Mouse (Mus musculus): ENCODE data around the gene Gpr149. TPM values are rescaled to one million over a fixed set of nuclear protein-coding genes. Genes with fewer than 3 reads are reported as not detected.

Gene Gpr149
- polyA plus RNA-seq, 1 experiment from 2014 or later, result not detected

DNA sequence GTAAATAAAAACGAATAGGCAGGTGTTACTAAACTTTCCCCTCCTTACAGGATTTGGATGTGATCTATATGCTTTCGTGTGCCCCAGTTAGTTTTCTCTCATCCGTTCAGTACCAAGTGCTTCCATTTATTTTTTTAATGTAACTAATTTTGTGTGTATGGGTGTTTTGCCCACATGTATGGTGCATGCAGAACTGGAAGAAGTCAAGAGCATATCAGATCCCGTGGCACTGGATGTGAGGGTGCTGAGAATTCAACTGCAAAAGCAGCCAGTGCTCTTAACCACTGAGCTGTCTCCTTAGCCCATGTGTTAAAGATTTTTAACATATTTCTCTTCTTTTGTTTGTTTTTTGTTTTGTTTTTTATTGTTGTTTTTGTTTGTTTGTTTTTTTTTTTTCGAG, 77.3 kb downstream of the Gpr149 start:
- Histone ChIP-seq H3K9ac (ENCODE audit: low read depth, low read length) (no peak overlapping the region), H3K4me2 (replicated peaks; ENCODE audit: low read depth, low read length) (no peak overlapping the region), H3K4me3 (ENCODE audit: low read length) (no peak overlapping the region), H3K27ac (ENCODE audit: low read depth, low read length) (no peak overlapping the region), H3K9me3 (ENCODE audit: control insufficient read depth, low read length) (no peaks in the 10 kb centered on the region), H3K4me1 (ENCODE audit: control insufficient read depth, insufficient read depth, low read length) (no peaks in the 10 kb centered on the region), H3K36me3 (ENCODE audit: control insufficient read depth, insufficient read depth, low read length) (no peaks in the 10 kb centered on the region), H3K27me3 (ENCODE audit: control insufficient read depth, insufficient read depth, low read length) (no peaks in the 10 kb centered on the region)
- WGBS, result 76% methylated on average over 5 of the region's 5 CpGs
- no peak for ATAC-seq (ENCODE audit: low FRiP score, low TSS enrichment)

DNA sequence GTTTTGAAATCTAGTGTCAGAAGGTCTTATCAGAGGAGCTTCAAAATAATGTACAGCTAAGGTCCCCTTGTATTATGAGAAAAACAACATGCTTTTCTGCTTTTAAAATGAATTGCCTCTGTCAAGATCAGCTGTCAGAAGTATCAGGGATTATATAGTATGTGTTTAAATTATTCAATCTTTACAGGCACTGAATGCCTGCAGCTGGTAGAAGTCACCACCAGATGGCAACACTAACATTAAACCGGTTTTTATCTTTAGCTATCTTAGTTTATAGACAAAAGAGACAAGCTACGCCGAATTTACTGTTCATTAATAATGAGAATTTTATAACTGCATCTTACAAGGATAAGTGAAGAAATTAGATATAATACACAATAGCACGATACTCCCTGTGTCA, 77.8 kb downstream of the Gpr149 start:
- Histone ChIP-seq H3K27me3 (ENCODE audit: control insufficient read depth, insufficient read depth, low read length) (no peaks in the 10 kb centered on the region), H3K9ac (ENCODE audit: low read depth, low read length) (no peak overlapping the region), H3K4me2 (replicated peaks; ENCODE audit: low read depth, low read length) (no peak overlapping the region), H3K36me3 (ENCODE audit: control insufficient read depth, insufficient read depth, low read length) (no peaks in the 10 kb centered on the region), H3K4me1 (ENCODE audit: control insufficient read depth, insufficient read depth, low read length) (no peaks in the 10 kb centered on the region), H3K4me3 (ENCODE audit: low read length) (no peak overlapping the region), H3K9me3 (ENCODE audit: control insufficient read depth, low read length) (no peaks in the 10 kb centered on the region), H3K27ac (ENCODE audit: low read depth, low read length) (no peak overlapping the region)
- WGBS, result 49% methylated on average over 4 of the region's 4 CpGs
- ATAC-seq (ENCODE audit: low FRiP score, low TSS enrichment), result no peak

DNA sequence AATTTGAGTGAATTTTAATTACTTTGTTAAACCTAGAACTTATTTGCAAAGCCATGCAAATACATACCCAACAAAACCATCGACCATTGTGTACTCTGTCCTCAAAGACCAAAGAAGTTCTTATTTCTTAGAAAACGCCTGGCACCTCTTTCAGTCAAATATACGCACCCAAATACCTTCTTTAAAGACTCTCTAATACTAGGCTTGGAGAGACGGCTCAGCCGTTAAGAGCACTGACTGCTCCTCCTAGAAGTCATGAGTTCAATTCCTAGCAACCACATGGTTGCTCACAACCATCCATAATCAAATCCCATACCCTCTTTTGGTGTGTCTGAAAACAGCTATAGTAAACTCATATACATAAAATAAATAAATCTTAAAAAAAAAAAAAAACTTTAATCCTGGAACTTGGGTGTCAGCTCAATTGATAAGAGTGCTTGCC, 97.7 kb downstream of the Gpr149 start:
- ATAC-seq (ENCODE audit: low FRiP score, low TSS enrichment), result peak; percentile 20; the same call in 1 of the 2 replicates
- WGBS, result 50% methylated on average over 5 of the region's 5 CpGs

DNA sequence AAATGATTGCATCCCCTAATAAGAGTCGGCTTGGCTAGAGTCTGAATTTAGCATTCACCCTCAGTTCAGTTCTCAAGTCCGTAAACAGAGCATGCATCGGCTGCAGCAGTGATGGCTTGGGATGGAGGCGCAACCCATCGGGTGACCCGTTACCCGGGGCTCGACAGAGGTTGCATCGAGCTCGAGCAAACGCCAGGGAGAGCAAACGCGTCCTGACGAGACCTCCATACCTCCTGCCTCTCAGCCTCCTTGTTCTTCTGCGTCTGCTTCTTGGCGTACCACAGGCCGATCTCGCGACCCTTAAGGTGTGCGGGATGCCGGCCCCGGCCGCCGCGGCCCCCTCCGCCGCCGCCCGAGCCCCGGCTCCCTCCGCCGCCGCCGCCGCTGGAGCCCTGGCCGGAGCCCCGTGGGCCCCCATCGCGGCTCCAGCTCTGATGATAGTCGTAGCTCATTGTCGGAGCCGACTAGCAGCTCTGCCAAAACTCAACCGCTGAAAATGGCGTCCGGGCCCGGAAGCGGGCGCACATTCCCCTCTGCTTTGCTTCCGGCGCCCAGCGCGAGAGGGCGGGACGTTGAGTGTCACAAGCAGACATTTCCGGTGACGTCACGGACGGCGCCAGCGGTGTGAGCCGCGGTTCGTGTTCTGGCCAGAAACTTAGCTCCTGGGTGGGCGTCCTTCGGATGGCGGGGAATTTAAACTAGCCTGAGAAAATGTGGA, 98.3 kb downstream of the Gpr149 start, which contains the start of gene Dhx36:
Gene Dhx36, minus strand, starts transcription at position 517 of the 718 bp plus-strand sequence.
- peaks cover under 1% of the 10 kb centered on the region for H3K36me3 ChIP-seq (ENCODE audit: control insufficient read depth, insufficient read depth, low read length)
- peak; percentile 99 for ATAC-seq (ENCODE audit: low FRiP score, low TSS enrichment)

More for the DNA sequence above, 97.7 kb downstream of the Gpr149 start:
- Histone ChIP-seq H3K4me2 (replicated peaks; ENCODE audit: low read depth, low read length) (peak overlapping the region; percentile 49), H3K4me3 (ENCODE audit: low read length) (peak overlapping the region; percentile 92), H3K27me3 (ENCODE audit: control insufficient read depth, insufficient read depth, low read length) (no peaks in the 10 kb centered on the region), H3K36me3 (ENCODE audit: control insufficient read depth, insufficient read depth, low read length) (no peaks in the 10 kb centered on the region), H3K9ac (ENCODE audit: low read depth, low read length) (peak overlapping the region; percentile 93; the same call in 1 of the 2 replicates), H3K4me1 (ENCODE audit: control insufficient read depth, insufficient read depth, low read length) (peaks cover 7% of the 10 kb centered on the region), H3K9me3 (ENCODE audit: control insufficient read depth, low read length) (no peaks in the 10 kb centered on the region), H3K27ac (ENCODE audit: low read depth, low read length) (no peak overlapping the region)

DNA sequence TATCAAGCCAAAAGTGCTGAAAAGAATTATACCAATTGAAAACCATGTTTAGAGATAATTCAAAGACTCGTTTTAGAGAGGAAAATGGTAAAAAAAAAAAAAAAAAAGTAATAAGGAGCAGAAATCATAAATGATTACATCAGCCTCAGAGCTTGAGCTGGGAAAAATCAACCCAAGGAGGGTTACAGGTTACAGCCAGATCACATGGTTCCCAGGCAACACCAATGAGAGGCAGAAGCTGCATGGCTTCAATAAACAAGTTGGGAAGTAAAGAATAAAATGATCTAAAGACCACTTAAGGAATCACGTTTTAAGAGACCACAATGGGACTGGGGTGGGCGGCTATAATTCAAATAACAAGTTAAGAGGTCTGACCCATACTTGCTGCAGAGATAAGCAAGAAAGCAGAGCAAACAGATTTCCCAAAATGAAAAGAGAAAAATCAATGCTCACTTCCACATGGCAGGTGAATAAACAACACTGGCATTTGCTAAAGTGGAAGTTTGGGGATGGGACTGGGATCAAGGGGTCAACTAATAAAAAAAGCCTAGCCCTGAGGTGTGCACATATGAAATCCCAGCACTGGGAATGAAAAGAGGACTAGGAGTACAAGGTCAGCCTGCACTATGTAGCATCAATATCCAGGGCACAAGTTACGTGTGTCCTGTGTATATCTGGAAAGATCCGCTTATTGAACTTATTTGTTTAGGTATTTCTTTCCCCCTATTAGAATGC, 99.6 kb downstream of the Gpr149 start:
- peaks cover 7% of the 10 kb centered on the region for H3K4me1 ChIP-seq (ENCODE audit: control insufficient read depth, insufficient read depth, low read length)
- H3K27me3 ChIP-seq (ENCODE audit: control insufficient read depth, insufficient read depth, low read length), result no peaks in the 10 kb centered on the region
- WGBS, result 74% methylated on average over 5 of the region's 5 CpGs
- ATAC-seq (ENCODE audit: low FRiP score, low TSS enrichment), result no peak
- H3K9ac ChIP-seq (ENCODE audit: low read depth, low read length), result peak overlapping the region; percentile 12
- H3K27ac ChIP-seq (ENCODE audit: low read depth, low read length), result no peak overlapping the region
- no peaks in the 10 kb centered on the region for H3K9me3 ChIP-seq (ENCODE audit: control insufficient read depth, low read length)
- peak overlapping the region; percentile 92 for H3K4me3 ChIP-seq (ENCODE audit: low read length)
- peaks cover 13% of the 10 kb centered on the region for H3K36me3 ChIP-seq (ENCODE audit: control insufficient read depth, insufficient read depth, low read length)
- H3K4me2 ChIP-seq (replicated peaks; ENCODE audit: low read depth, low read length), result peak overlapping the region; percentile 57

More for the DNA sequence above, 98.3 kb downstream of the Gpr149 start, which contains the start of gene Dhx36:
- H3K4me2 ChIP-seq (replicated peaks; ENCODE audit: low read depth, low read length), result peak within 1 kb of the TSS; percentile 57
- H3K4me3 ChIP-seq (ENCODE audit: low read length), result peak within 1 kb of the TSS; percentile 92
- H3K4me1 ChIP-seq (ENCODE audit: control insufficient read depth, insufficient read depth, low read length), result peaks cover 7% of the 10 kb centered on the region
- H3K27ac ChIP-seq (ENCODE audit: low read depth, low read length), result peak within 1 kb of the TSS; percentile 91
- under 1% methylated on average over 66 of the region's 66 CpGs for WGBS
- H3K9me3 ChIP-seq (ENCODE audit: control insufficient read depth, low read length), result no peaks in the 10 kb centered on the region
- H3K9ac ChIP-seq (ENCODE audit: low read depth, low read length), result peak within 1 kb of the TSS; percentile 93
- no peaks in the 10 kb centered on the region for H3K27me3 ChIP-seq (ENCODE audit: control insufficient read depth, insufficient read depth, low read length)

DNA sequence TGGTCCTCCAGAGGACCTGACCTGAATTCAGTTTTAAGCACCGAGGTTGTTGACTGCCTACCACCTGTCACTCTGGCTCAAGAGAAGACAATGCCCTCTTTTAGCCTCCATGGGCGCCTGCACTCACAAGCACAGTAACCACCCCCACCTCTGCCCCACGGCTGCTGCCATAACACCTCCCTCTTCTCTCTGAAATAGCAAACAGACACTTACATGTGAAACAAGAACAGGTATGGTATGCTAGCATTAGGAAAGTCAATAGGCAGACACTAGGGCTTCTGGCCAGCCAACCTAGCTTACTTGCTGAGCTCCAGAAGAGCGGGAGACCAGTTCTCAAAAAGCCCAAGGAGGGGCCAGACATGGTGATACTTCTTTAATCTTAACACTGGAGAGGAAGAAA, 105.6 kb downstream of the Gpr149 start:
- ATAC-seq (ENCODE audit: low FRiP score, low TSS enrichment), result no peak
- Histone ChIP-seq H3K27me3 (ENCODE audit: control insufficient read depth, insufficient read depth, low read length) (no peaks in the 10 kb centered on the region), H3K27ac (ENCODE audit: low read depth, low read length) (no peak overlapping the region), H3K4me1 (ENCODE audit: control insufficient read depth, insufficient read depth, low read length) (no peaks in the 10 kb centered on the region), H3K36me3 (ENCODE audit: control insufficient read depth, insufficient read depth, low read length) (peaks cover 55% of the 10 kb centered on the region), H3K4me3 (ENCODE audit: low read length) (no peak overlapping the region), H3K4me2 (replicated peaks; ENCODE audit: low read depth, low read length) (no peak overlapping the region), H3K9ac (ENCODE audit: low read depth, low read length) (no peak overlapping the region), H3K9me3 (ENCODE audit: control insufficient read depth, low read length) (no peaks in the 10 kb centered on the region)
- 89% methylated on average over 4 of the region's 4 CpGs for WGBS

DNA sequence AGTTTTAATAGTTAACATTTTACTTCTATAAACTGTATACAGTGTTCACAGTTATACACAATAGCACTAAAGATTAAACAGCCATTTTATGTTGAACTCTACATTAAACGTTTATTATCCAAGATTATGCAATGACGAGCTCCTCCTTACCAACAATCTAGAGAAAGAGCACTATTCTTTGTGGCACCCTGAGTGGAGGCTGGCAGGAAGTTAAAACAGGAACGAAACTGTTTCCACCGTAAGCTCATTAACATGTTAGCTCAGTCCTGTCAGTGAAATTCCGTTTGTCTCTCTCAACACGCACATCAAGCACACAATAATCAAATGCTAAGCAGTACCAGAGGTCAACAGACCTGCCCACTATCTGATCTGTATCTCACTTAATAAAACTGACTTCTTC, 112.4 kb downstream of the Gpr149 start:
- peaks cover 73% of the 10 kb centered on the region for H3K36me3 ChIP-seq (ENCODE audit: control insufficient read depth, insufficient read depth, low read length)
- 86% methylated on average over 6 of the region's 6 CpGs for WGBS
- no peaks in the 10 kb centered on the region for H3K9me3 ChIP-seq (ENCODE audit: control insufficient read depth, low read length)
- H3K4me1 ChIP-seq (ENCODE audit: control insufficient read depth, insufficient read depth, low read length), result no peaks in the 10 kb centered on the region
- H3K4me3 ChIP-seq (ENCODE audit: low read length), result no peak overlapping the region
- no peak overlapping the region for H3K4me2 ChIP-seq (replicated peaks; ENCODE audit: low read depth, low read length)
- no peak for ATAC-seq (ENCODE audit: low FRiP score, low TSS enrichment)
- no peak overlapping the region for H3K9ac ChIP-seq (ENCODE audit: low read depth, low read length)
- no peaks in the 10 kb centered on the region for H3K27me3 ChIP-seq (ENCODE audit: control insufficient read depth, insufficient read depth, low read length)
- no peak overlapping the region for H3K27ac ChIP-seq (ENCODE audit: low read depth, low read length)

DNA sequence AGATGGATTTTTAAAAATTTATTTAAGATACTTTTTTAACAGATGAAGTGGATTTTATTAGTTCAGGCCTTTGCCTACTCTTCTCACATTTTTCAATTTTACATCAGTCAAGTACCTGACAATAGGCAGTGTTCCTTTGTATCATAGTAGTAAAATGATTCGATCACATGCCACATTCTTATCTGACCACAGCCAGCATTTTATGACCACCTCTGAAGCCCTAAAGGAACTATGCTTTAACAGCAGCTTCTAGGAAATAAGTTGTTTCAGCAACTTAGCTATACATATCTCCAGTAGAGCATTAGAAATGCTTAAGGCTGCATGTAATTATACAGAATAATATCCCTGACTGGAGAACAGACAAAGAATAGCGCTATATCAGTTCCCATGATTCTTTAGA, 120.6 kb downstream of the Gpr149 start:
- peaks cover 61% of the 10 kb centered on the region for H3K36me3 ChIP-seq (ENCODE audit: control insufficient read depth, insufficient read depth, low read length)
- WGBS, result 95% methylated on average over 2 of the region's 2 CpGs

More for the DNA sequence above, 120.6 kb downstream of the Gpr149 start:
- Histone ChIP-seq H3K9ac (ENCODE audit: low read depth, low read length) (no peak overlapping the region), H3K4me3 (ENCODE audit: low read length) (no peak overlapping the region), H3K9me3 (ENCODE audit: control insufficient read depth, low read length) (no peaks in the 10 kb centered on the region), H3K27me3 (ENCODE audit: control insufficient read depth, insufficient read depth, low read length) (no peaks in the 10 kb centered on the region), H3K27ac (ENCODE audit: low read depth, low read length) (no peak overlapping the region), H3K4me2 (replicated peaks; ENCODE audit: low read depth, low read length) (no peak overlapping the region), H3K4me1 (ENCODE audit: control insufficient read depth, insufficient read depth, low read length) (no peaks in the 10 kb centered on the region)
- no peak for ATAC-seq (ENCODE audit: low FRiP score, low TSS enrichment)

Measured in kidney, embryonic 14.5 days (tissue).